Mouse (Mus musculus) G1E (cell line): ENCODE data around the gene Polq. TPM values are rescaled to one million over a fixed set of nuclear protein-coding genes. Genes with fewer than 3 reads are reported as not detected.

ENCODE experiments used
- ATAC-seq: 2 replicates; pipeline ENCODE4 v1.8.0; 2016; ENCODE audit warnings: mild to moderate bottlenecking; ENCODE audit not compliant: insufficient number of reproducible peaks, poor library complexity, low FRiP score, severe bottlenecking; ENCODE audit errors: extremely low read depth
- DNase-seq: peaks from one replicate; pipeline ENCODE4 v3.0.0; 2012; ENCODE audit warnings: low spot score
- H3K27me3 ChIP-seq: 2 replicates; pipeline ENCODE4 v1.6.1; 2012; ENCODE audit warnings: mild to moderate bottlenecking, low read length, inconsistent platforms; ENCODE audit not compliant: insufficient read depth
- H3K36me3 ChIP-seq: replicated peaks from 2 replicates; pipeline ENCODE3; 2012; ENCODE audit warnings: mild to moderate bottlenecking, inconsistent platforms
- H3K4me1 ChIP-seq: 2 replicates; pipeline ENCODE4 v1.6.1; 2012; ENCODE audit warnings: low read depth, low read length, inconsistent platforms, mixed read lengths; ENCODE audit not compliant: insufficient read depth
- H3K4me3 ChIP-seq: 2 replicates; pipeline ENCODE4 v1.5.1; 2012; ENCODE audit warnings: low read depth, mild to moderate bottlenecking, inconsistent platforms, low read length, moderate library complexity, mixed read lengths
- H3K9me3 ChIP-seq: replicated peaks from 2 replicates; pipeline ENCODE4 v1.6.1; 2012; ENCODE audit warnings: inconsistent platforms
- CTCF ChIP-seq: IDR thresholded peaks from 2 replicates; pipeline ENCODE4 v1.5.1; 2012; ENCODE audit warnings: low read depth, low read length, inconsistent platforms, mixed read lengths
- GATA1 ChIP-seq: IDR thresholded peaks from 2 replicates; pipeline ENCODE4 v1.6.1; 2012; ENCODE audit warnings: borderline replicate concordance, low read length, inconsistent platforms, mixed read lengths
- GATA2 ChIP-seq: IDR thresholded peaks from 2 replicates; pipeline ENCODE4 v1.6.1; 2012; ENCODE audit warnings: low read depth, low read length, inconsistent platforms, borderline replicate concordance
- POLR2AphosphoS5 ChIP-seq: IDR thresholded peaks from 2 replicates; pipeline ENCODE4 v1.6.1; 2012; ENCODE audit warnings: low read depth, low read length, inconsistent platforms; ENCODE audit not compliant: insufficient replicate concordance
- TAL1 ChIP-seq: conservative IDR thresholded peaks from 2 replicates; pipeline ENCODE4 v1.6.1; 2012; ENCODE audit warnings: low read depth, low read length, inconsistent platforms, mixed read lengths
- polyA plus RNA-seq: library from polyadenylated mRNA; stranded (reverse); fragments of >175 nt; gene quantifications from 2 replicates; pipeline ENCODE4 v1.2.3, GENCODE M21; 2012
- total RNA-seq, 2 experiments: library from RNA; stranded (forward) in 1 of 2; stranded (reverse) in 1 of 2; fragments of 200-1000 nt in 1 of 2; fragments of >200 nt in 1 of 2; fragmentation: Nextera tagmentation in 1 of 2; gene quantifications; 2 replicates each; pipeline ENCODE4 v1.2.3; 2014 to 2017

Polq gene
- total and polyA plus RNA-seq, 3 experiments, result 4.2 to 42.1 (median 26.9) TPM

DNA sequence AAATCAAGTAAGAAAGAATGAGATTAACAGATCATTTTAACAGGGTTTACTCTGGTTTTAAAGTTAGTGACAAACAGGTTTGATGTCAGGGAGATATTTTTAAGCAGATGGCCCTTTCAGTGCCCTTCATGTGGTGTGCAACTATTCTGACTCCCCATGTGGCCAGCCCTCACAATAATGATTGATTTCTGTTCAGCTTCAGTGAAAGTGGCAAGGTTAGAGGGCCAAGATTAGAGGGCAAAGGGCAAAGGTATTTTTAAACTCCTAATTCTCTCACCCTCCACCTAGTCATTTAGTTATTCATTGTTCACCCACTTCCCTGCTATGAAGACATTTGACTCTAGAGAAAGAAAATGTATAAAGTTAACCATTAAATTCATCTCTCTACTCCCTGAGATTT is 23.5 kb upstream of the Polq start:
- Histone ChIP-seq H3K36me3 (no peaks in the 10 kb centered on the region), H3K4me3 (no peak overlapping the region), H3K9me3 (no peaks in the 10 kb centered on the region), H3K4me1 (peaks cover 4% of the 10 kb centered on the region), H3K27me3 (peaks cover 9% of the 10 kb centered on the region)
- DNase-seq (no peak), ATAC-seq (no peak)
- TF ChIP-seq CTCF (no peak), GATA2 (no peak), GATA1 (no peak), POLR2AphosphoS5 (no peak), TAL1 (no peak)

GRCm38 (mm10) chr16:36989493-36989892 is 22.1 kb upstream of the Polq start:
- no peak for DNase-seq
- Histone ChIP-seq H3K36me3 (no peaks in the 10 kb centered on the region), H3K27me3 (peaks cover 9% of the 10 kb centered on the region), H3K4me1 (peaks cover 4% of the 10 kb centered on the region), H3K4me3 (no peak overlapping the region), H3K9me3 (no peaks in the 10 kb centered on the region)
- TF ChIP-seq POLR2AphosphoS5, result no peak
- TF ChIP-seq GATA1, result no peak
- no peak for TF ChIP-seq CTCF
- no peak for TF ChIP-seq GATA2
- TF ChIP-seq TAL1, result no peak
- no peak for ATAC-seq

GRCm38 (mm10) chr16:36989999-36990625 is 21.5 kb upstream of the Polq start, which contains the start of gene Fbxo40:
TSS of gene Fbxo40 (minus strand) at chr16:36990467.
- DNase-seq (no peak), ATAC-seq (no peak; the same call in 1 of the 2 replicates)
- Histone ChIP-seq H3K4me3 (no peak within 1 kb of the TSS), H3K36me3 (no peaks in the 10 kb centered on the region), H3K9me3 (no peaks in the 10 kb centered on the region), H3K27me3 (peaks cover 9% of the 10 kb centered on the region), H3K4me1 (peaks cover 4% of the 10 kb centered on the region)
- TF ChIP-seq GATA2 (no peak), CTCF (no peak)

- H3K4me3 ChIP-seq, result no peak overlapping the region
- DNase-seq, result no peak
Measured at GRCm38 (mm10) chr16:36997650-36998049, 13.9 kb upstream of the Polq start.

GRCm38 (mm10) chr16:36999366-36999972 is 12.1 kb upstream of the Polq start:
- ATAC-seq, result no peak
- Histone ChIP-seq H3K4me1 (no peaks in the 10 kb centered on the region), H3K4me3 (no peak overlapping the region), H3K36me3 (no peaks in the 10 kb centered on the region), H3K27me3 (peaks cover 20% of the 10 kb centered on the region), H3K9me3 (no peaks in the 10 kb centered on the region)
- no peak for DNase-seq
- no peak for TF ChIP-seq GATA2

More at GRCm38 (mm10) chr16:36997650-36998049, 13.9 kb upstream of the Polq start:
- Histone ChIP-seq H3K27me3 (peaks cover 15% of the 10 kb centered on the region), H3K9me3 (no peaks in the 10 kb centered on the region), H3K36me3 (no peaks in the 10 kb centered on the region), H3K4me1 (no peaks in the 10 kb centered on the region)
- ATAC-seq, result no peak
- no peak for TF ChIP-seq TAL1
- TF ChIP-seq POLR2AphosphoS5, result no peak
- TF ChIP-seq CTCF, result no peak
- TF ChIP-seq GATA1, result no peak
- TF ChIP-seq GATA2, result no peak

DNA sequence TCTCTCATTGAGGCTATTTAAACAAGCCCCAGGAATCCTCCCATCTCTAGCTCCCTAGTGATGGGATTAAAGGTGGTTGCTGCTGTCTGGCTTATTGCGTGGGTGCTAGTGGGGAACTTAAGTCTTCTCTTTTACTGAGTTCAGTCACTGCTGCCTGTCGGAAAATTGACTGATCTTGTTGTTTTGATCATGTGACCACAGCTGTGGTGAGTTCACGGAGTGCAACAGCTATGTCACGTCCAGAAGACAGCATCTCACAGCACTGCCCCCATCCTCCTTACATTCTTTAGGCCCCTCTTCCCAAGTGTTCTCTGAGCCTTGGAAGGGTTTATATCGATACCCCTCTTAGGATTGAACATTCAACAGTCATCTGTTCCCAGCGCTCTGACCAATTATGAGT is 2.3 kb upstream of the Polq start:
- DNase-seq (no peak), ATAC-seq (no peak)
- Histone ChIP-seq H3K9me3 (no peaks in the 10 kb centered on the region), H3K27me3 (peaks cover 10% of the 10 kb centered on the region; the same call in 1 of the 2 replicates), H3K4me1 (peaks cover 24% of the 10 kb centered on the region), H3K36me3 (peaks cover 9% of the 10 kb centered on the region), H3K4me3 (no peak overlapping the region)
- no peak for TF ChIP-seq TAL1
- TF ChIP-seq POLR2AphosphoS5, result no peak
- TF ChIP-seq CTCF, result no peak
- no peak for TF ChIP-seq GATA1
- TF ChIP-seq GATA2, result no peak
